Mouse (Mus musculus) myocyte (in vitro differentiated cells): ENCODE measurements around the gene Olfr1179. TPM values are rescaled to one million over a fixed set of nuclear protein-coding genes. Genes with fewer than 3 reads are reported as not detected.

ENCODE experiments used
- H3K27me3 ChIP-seq: one replicate; pipeline ENCODE4 v1.6.1; 2011; ENCODE audit not compliant: control insufficient read depth, insufficient read depth, insufficient read length
- H3K36me3 ChIP-seq: one replicate; pipeline ENCODE4 v1.6.1; 2011; ENCODE audit not compliant: control insufficient read depth, insufficient read depth
- H3K4me2 ChIP-seq: one replicate; pipeline ENCODE4 v1.6.1; 2011; ENCODE audit warnings: low read depth, control low read depth
- H3K4me3 ChIP-seq: one replicate; pipeline ENCODE4 v1.5.1; 2011; ENCODE audit warnings: mild to moderate bottlenecking, control low read depth, moderate library complexity
- H3K79me2 ChIP-seq: one replicate; pipeline ENCODE4 v1.6.1; 2011; ENCODE audit not compliant: control insufficient read depth, insufficient read depth
- H3ac ChIP-seq: one replicate; pipeline ENCODE4 v1.6.1; 2011; ENCODE audit not compliant: control insufficient read depth, insufficient read length
- CEBPB ChIP-seq: IDR thresholded peaks from 2 replicates; pipeline ENCODE4 v1.6.1; 2011; ENCODE audit warnings: mild to moderate bottlenecking, moderate library complexity; ENCODE audit not compliant: poor library complexity, insufficient read depth, severe bottlenecking
- E2F4 ChIP-seq: IDR thresholded peaks from one replicate; pipeline ENCODE4 v1.6.1; 2011; ENCODE audit warnings: mild to moderate bottlenecking, control low read depth, moderate library complexity; ENCODE audit not compliant: insufficient read depth
- MAX ChIP-seq: IDR thresholded peaks from one replicate; pipeline ENCODE4 v1.6.1; 2011; ENCODE audit warnings: low read depth, mild to moderate bottlenecking, control low read depth
- MYOD1 ChIP-seq, 3 experiments: IDR thresholded peaks; one replicate each; pipeline ENCODE4 v1.6.1; 2011; ENCODE audit warnings: control low read depth in 2 of 3, low read depth in 2 of 3, mild to moderate bottlenecking in 2 of 3, moderate library complexity in 1 of 3; ENCODE audit not compliant: insufficient read length in 2 of 3, control insufficient read depth in 1 of 3
- MYOG ChIP-seq, 3 experiments: IDR thresholded peaks; one replicate each; pipeline ENCODE4 v1.6.1; 2011; ENCODE audit warnings: control low read depth in 2 of 3, low read depth in 2 of 3, mild to moderate bottlenecking in 2 of 3; ENCODE audit not compliant: insufficient read length in 2 of 3, control insufficient read depth in 1 of 3, insufficient read depth in 1 of 3
- POLR2A ChIP-seq: IDR thresholded peaks from one replicate; pipeline ENCODE4 v1.6.1; 2011; ENCODE audit warnings: low read depth, mild to moderate bottlenecking, control low read depth, moderate library complexity; ENCODE audit not compliant: insufficient read length
- POLR2AphosphoS2 ChIP-seq: IDR thresholded peaks from one replicate; pipeline ENCODE4 v1.6.1; 2011; ENCODE audit warnings: low read depth, control low read depth; ENCODE audit not compliant: insufficient read length
- REST ChIP-seq: IDR thresholded peaks from one replicate; pipeline ENCODE4 v1.6.1; 2011; ENCODE audit warnings: mild to moderate bottlenecking, control low read depth, moderate library complexity; ENCODE audit not compliant: insufficient read depth, insufficient read length
- SRF ChIP-seq: IDR thresholded peaks from one replicate; pipeline ENCODE4 v1.6.1; 2011; ENCODE audit warnings: low read depth; ENCODE audit not compliant: control insufficient read depth, insufficient read length
- TCF12 ChIP-seq: IDR thresholded peaks from one replicate; pipeline ENCODE4 v1.6.1; 2011; ENCODE audit warnings: mild to moderate bottlenecking, control low read depth; ENCODE audit not compliant: poor library complexity, insufficient read depth, severe bottlenecking
- TCF3 ChIP-seq: IDR thresholded peaks from one replicate; pipeline ENCODE4 v1.6.1; 2011; ENCODE audit warnings: low read depth, control low read depth; ENCODE audit not compliant: insufficient read length
- USF1 ChIP-seq: IDR thresholded peaks from one replicate; pipeline ENCODE4 v1.6.1; 2011; ENCODE audit warnings: low read depth, mild to moderate bottlenecking, control low read depth, moderate library complexity
- polyA plus RNA-seq: library from polyadenylated mRNA; unstranded; fragments of >200 nt; fragmentation: generic; extraction: Trizol; gene quantifications from one replicate; pipeline ENCODE4 v1.2.1, GENCODE M21; 2012; ENCODE audit warnings: missing spikeins

Olfr1179 gene
- polyA plus RNA-seq, 1 experiment = not detected

GRCm38 (mm10) chr2:88356304-88356703 lies 49.9 kb downstream of the Olfr1179 start:
- no peaks in the 10 kb centered on the region for H3K36me3 ChIP-seq
- no peaks in the 10 kb centered on the region for H3K79me2 ChIP-seq
- no peak overlapping the region for H3K4me2 ChIP-seq
- TF ChIP-seq TCF3 = no peak
- no peak for TF ChIP-seq E2F4
- no peak for TF ChIP-seq CEBPB
- TF ChIP-seq POLR2AphosphoS2 = no peak
- TF ChIP-seq SRF = no peak
- TF ChIP-seq TCF12 = no peak
- no peak for TF ChIP-seq MAX
- TF ChIP-seq MYOD1 (IDR thresholded peaks at IDR 0.05; ENCODE audit: control insufficient read depth in 1 of 3, insufficient read length in 2 of 3, low read depth in 2 of 3) = no peak
- no peak for TF ChIP-seq POLR2A
- TF ChIP-seq REST = no peak
- TF ChIP-seq USF1 = no peak
- no peak for TF ChIP-seq MYOG (IDR thresholded peaks at IDR 0.05; ENCODE audit: control insufficient read depth in 1 of 3, insufficient read depth in 1 of 3, insufficient read length in 2 of 3, low read depth in 2 of 3)
- no peak overlapping the region for H3ac ChIP-seq
- no peak overlapping the region for H3K4me3 ChIP-seq
- H3K27me3 ChIP-seq = no peaks in the 10 kb centered on the region

Other genes starting within 250 kb of the Olfr1179 start
- not detected for gene Olfr1168, start 224.6 kb downstream of the Olfr1179 start, polyA plus RNA-seq
- not detected for gene Olfr1170, start 178.1 kb downstream of the Olfr1179 start, polyA plus RNA-seq
- not detected for gene Olfr1173, start 126.6 kb downstream of the Olfr1179 start, polyA plus RNA-seq
- gene Olfr1174-ps, start 91.3 kb downstream of the Olfr1179 start, polyA plus RNA-seq = not detected
- gene Olfr1175-ps, start 79.2 kb downstream of the Olfr1179 start, polyA plus RNA-seq = not detected
- gene Olfr1176, start 69.7 kb downstream of the Olfr1179 start, polyA plus RNA-seq = not detected
- gene Olfr1177-ps, start 60.0 kb downstream of the Olfr1179 start, polyA plus RNA-seq = not detected
- gene Olfr1178, start 19.4 kb downstream of the Olfr1179 start, polyA plus RNA-seq = not detected
- gene Olfr1180, start 12.7 kb upstream of the Olfr1179 start, polyA plus RNA-seq = not detected
- gene Olfr1181, start 19.7 kb upstream of the Olfr1179 start, polyA plus RNA-seq = not detected
- not detected for gene Gm13757, start 42.7 kb upstream of the Olfr1179 start, polyA plus RNA-seq
- gene Olfr1183, start 48.4 kb upstream of the Olfr1179 start, polyA plus RNA-seq = not detected
- gene Olfr1184, start 77.1 kb upstream of the Olfr1179 start, polyA plus RNA-seq = not detected
- not detected for gene Olfr1185-ps1, start 86.9 kb upstream of the Olfr1179 start, polyA plus RNA-seq
- not detected for gene Olfr1186, start 112.1 kb upstream of the Olfr1179 start, polyA plus RNA-seq
- not detected for gene Olfr1188, start 150.5 kb upstream of the Olfr1179 start, polyA plus RNA-seq
- not detected for gene Olfr1189, start 180.0 kb upstream of the Olfr1179 start, polyA plus RNA-seq
- gene Olfr1191-ps1, start 234.1 kb upstream of the Olfr1179 start, polyA plus RNA-seq = not detected
- gene Olfr1192-ps1, start 242.1 kb upstream of the Olfr1179 start, polyA plus RNA-seq = not detected